Mouse (Mus musculus): Measurements from ENCODE around the gene Iqschfp. TPM values are rescaled to one million over a fixed set of nuclear protein-coding genes. Genes with fewer than 3 reads are reported as not detected.

The Iqschfp gene
- polyA plus RNA-seq, 2 experiments, result 0.33 TPM; not detected in 1

DNA sequence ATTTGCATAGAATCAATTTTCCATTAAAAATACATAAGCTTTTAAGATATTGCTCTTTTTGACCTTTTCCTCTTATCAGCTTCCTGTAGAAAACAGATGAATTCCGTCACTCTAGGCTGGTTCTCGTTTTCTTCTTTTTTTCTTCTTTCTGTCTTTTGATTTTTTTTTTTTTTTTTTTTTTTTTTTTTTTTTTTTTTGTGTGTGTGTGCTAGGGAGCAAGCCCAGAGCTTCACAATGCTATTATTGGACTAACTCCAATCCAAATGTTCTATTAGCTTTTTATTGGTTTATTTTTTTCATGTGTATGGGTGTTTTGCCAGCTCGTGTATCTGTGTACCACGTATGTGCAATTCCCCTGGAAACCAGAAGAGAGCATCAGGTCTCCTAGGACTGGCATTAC is 592.5 kb downstream of the Iqschfp start:
- no peak overlapping the region for H3K4me2 ChIP-seq (replicated peaks; ENCODE audit: low read depth, low read length, severe bottlenecking)
- H3K27me3 ChIP-seq (ENCODE audit: control insufficient read depth, insufficient read depth, low read length), result no peaks in the 10 kb centered on the region
- DNase-seq (ENCODE audit: low spot score) (no peak), ATAC-seq (ENCODE audit: low FRiP score, low read depth) (no peak)
- 73% methylated on average over 4 of the region's 4 CpGs for WGBS
- TF ChIP-seq POLR2A (IDR thresholded peaks at IDR 0.05; ENCODE audit: borderline replicate concordance, extremely low read depth, insufficient read depth, insufficient read length), result no peak
- H3K4me3 ChIP-seq (replicated peaks; ENCODE audit: low read length), result no peak overlapping the region
- H3K27ac ChIP-seq (replicated peaks; ENCODE audit: low read depth, low read length), result no peak overlapping the region
- H3K9me3 ChIP-seq (ENCODE audit: control insufficient read depth, low read length), result no peaks in the 10 kb centered on the region
- H3K4me1 ChIP-seq (ENCODE audit: control insufficient read depth, insufficient read depth, low read length), result peaks cover 9% of the 10 kb centered on the region
- no peak overlapping the region for H3K9ac ChIP-seq (ENCODE audit: low read depth, low read length, severe bottlenecking)
- H3K36me3 ChIP-seq (ENCODE audit: control insufficient read depth, insufficient read depth, low read length), result no peaks in the 10 kb centered on the region

DNA sequence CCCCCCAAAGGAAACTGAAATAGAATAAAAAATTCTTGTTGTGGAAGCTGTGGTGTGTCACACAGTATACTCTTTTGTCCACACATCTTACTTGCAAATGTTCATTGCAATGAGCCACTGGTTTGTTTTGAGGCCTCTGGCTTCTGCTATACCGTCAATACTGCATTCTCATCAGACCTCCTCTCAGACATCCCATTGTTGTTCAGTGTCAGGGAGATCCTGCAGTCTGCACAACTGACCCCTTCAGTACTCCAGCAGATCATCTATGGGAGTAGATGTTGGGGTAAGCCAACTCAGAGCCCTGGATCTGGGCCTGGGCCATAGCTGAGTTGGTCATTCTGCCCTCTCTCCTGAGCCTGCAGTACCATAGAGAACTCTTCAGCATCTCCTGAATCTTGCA is 595.6 kb downstream of the Iqschfp start:
- no peaks in the 10 kb centered on the region for H3K9me3 ChIP-seq (ENCODE audit: control insufficient read depth, low read length)
- WGBS, result 58% methylated on average over 1 of the region's 1 CpGs
- no peak overlapping the region for H3K27ac ChIP-seq (replicated peaks; ENCODE audit: low read depth, low read length)
- no peak overlapping the region for H3K4me3 ChIP-seq (replicated peaks; ENCODE audit: low read length)
- H3K27me3 ChIP-seq (ENCODE audit: control insufficient read depth, insufficient read depth, low read length), result no peaks in the 10 kb centered on the region
- ATAC-seq (ENCODE audit: low FRiP score, low read depth) (no peak), DNase-seq (ENCODE audit: low spot score) (no peak)
- H3K36me3 ChIP-seq (ENCODE audit: control insufficient read depth, insufficient read depth, low read length), result no peaks in the 10 kb centered on the region
- H3K4me1 ChIP-seq (ENCODE audit: control insufficient read depth, insufficient read depth, low read length), result peaks cover 18% of the 10 kb centered on the region
- no peak overlapping the region for H3K9ac ChIP-seq (ENCODE audit: low read depth, low read length, severe bottlenecking)
- no peak overlapping the region for H3K4me2 ChIP-seq (replicated peaks; ENCODE audit: low read depth, low read length, severe bottlenecking)
- no peak for TF ChIP-seq POLR2A (IDR thresholded peaks at IDR 0.05; ENCODE audit: borderline replicate concordance, extremely low read depth, insufficient read depth, insufficient read length)

DNA sequence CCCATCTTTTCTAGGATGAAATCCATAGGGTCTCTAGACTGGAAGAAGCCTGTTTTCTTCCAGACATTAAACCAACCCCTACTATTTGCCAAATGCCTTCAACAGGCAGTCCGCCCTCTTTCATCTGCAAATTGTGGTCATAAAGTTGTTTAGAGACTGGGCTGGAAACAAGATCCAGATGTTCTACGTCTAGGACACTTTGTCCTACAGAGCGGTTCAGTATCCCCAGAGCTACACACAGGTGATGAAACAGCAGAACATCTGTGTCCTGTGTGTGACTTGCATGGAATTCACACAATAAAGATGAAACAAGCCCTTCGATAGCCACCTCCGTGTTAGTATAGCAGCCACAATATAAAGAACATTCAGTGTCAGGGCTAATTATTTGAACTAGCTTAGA is 596.3 kb downstream of the Iqschfp start:
- Histone ChIP-seq H3K27me3 (ENCODE audit: control insufficient read depth, insufficient read depth, low read length) (no peaks in the 10 kb centered on the region), H3K9me3 (ENCODE audit: control insufficient read depth, low read length) (no peaks in the 10 kb centered on the region), H3K27ac (replicated peaks; ENCODE audit: low read depth, low read length) (no peak overlapping the region), H3K4me1 (ENCODE audit: control insufficient read depth, insufficient read depth, low read length) (peaks cover 22% of the 10 kb centered on the region), H3K4me2 (replicated peaks; ENCODE audit: low read depth, low read length, severe bottlenecking) (no peak overlapping the region), H3K36me3 (ENCODE audit: control insufficient read depth, insufficient read depth, low read length) (no peaks in the 10 kb centered on the region), H3K9ac (ENCODE audit: low read depth, low read length, severe bottlenecking) (no peak overlapping the region), H3K4me3 (replicated peaks; ENCODE audit: low read length) (no peak overlapping the region)
- no peak for DNase-seq (ENCODE audit: low spot score)
- 6% methylated on average over 5 of the region's 5 CpGs for WGBS
- TF ChIP-seq POLR2A (IDR thresholded peaks at IDR 0.05; ENCODE audit: borderline replicate concordance, extremely low read depth, insufficient read depth, insufficient read length), result no peak
- ATAC-seq (ENCODE audit: low FRiP score, low read depth), result peak; percentile 51; the same call in 1 of the 2 replicates

DNA sequence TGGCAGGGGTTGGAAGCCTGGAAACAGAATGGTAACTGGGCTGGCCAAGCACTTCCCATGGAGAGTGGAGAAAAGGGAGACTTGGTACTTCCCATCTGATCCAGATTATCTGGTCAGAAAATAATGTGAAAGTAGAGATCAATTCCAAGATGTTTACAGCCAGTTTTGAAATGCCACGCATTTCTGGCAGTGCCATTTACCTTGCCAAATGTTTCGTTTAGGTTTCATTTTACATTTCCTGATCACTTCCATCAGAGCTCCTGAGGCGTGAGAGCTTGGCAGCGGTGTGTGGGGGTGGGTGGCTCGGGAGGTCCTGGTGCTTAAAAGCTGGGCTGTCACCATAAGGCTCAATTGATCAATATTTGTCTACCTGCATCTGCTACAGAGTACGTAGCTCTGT is 599.5 kb downstream of the Iqschfp start:
- no peak for ATAC-seq (ENCODE audit: low FRiP score, low read depth)
- Histone ChIP-seq H3K9me3 (ENCODE audit: control insufficient read depth, low read length) (no peaks in the 10 kb centered on the region), H3K9ac (ENCODE audit: low read depth, low read length, severe bottlenecking) (no peak overlapping the region), H3K27me3 (ENCODE audit: control insufficient read depth, insufficient read depth, low read length) (no peaks in the 10 kb centered on the region), H3K27ac (replicated peaks; ENCODE audit: low read depth, low read length) (no peak overlapping the region), H3K4me3 (replicated peaks; ENCODE audit: low read length) (no peak overlapping the region), H3K4me2 (replicated peaks; ENCODE audit: low read depth, low read length, severe bottlenecking) (no peak overlapping the region), H3K36me3 (ENCODE audit: control insufficient read depth, insufficient read depth, low read length) (no peaks in the 10 kb centered on the region), H3K4me1 (ENCODE audit: control insufficient read depth, insufficient read depth, low read length) (peaks cover 31% of the 10 kb centered on the region)
- DNase-seq (ENCODE audit: low spot score), result no peak
- WGBS, result 38% methylated on average over 6 of the region's 6 CpGs
- no peak for TF ChIP-seq POLR2A (IDR thresholded peaks at IDR 0.05; ENCODE audit: borderline replicate concordance, extremely low read depth, insufficient read depth, insufficient read length)

DNA sequence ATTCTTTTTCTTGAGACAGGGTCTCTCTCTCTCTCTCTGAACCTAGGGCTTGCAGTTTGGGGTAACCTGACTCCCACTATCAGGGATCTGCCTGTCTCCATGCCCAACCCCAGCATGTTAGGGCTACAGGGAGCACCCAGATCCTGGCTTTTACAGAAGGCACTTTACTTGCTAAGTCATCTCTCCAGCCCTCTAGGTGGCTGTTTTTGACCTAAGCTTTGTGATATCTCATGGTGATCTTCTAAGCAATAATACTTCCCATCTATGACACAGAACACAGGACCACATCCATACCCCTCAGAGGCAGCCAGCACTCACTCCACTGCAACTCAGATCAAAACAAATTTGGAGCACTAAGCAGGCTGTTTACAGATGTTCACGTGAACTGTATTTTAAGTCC is 600.0 kb downstream of the Iqschfp start:
- ATAC-seq (ENCODE audit: low FRiP score, low read depth), result no peak
- WGBS, result 50% methylated on average over 1 of the region's 1 CpGs
- Histone ChIP-seq H3K36me3 (ENCODE audit: control insufficient read depth, insufficient read depth, low read length) (no peaks in the 10 kb centered on the region), H3K27me3 (ENCODE audit: control insufficient read depth, insufficient read depth, low read length) (no peaks in the 10 kb centered on the region), H3K9ac (ENCODE audit: low read depth, low read length, severe bottlenecking) (no peak overlapping the region), H3K9me3 (ENCODE audit: control insufficient read depth, low read length) (no peaks in the 10 kb centered on the region), H3K4me2 (replicated peaks; ENCODE audit: low read depth, low read length, severe bottlenecking) (peak overlapping the region; percentile 98; the same call in 1 of the 2 replicates), H3K4me1 (ENCODE audit: control insufficient read depth, insufficient read depth, low read length) (peaks cover 31% of the 10 kb centered on the region), H3K4me3 (replicated peaks; ENCODE audit: low read length) (no peak overlapping the region), H3K27ac (replicated peaks; ENCODE audit: low read depth, low read length) (0 out of 2 replicates have a peak overlapping the region, but pooled peaks have one; percentile 77)
- no peak for TF ChIP-seq POLR2A (IDR thresholded peaks at IDR 0.05; ENCODE audit: borderline replicate concordance, extremely low read depth, insufficient read depth, insufficient read length)
- DNase-seq (ENCODE audit: low spot score), result no peak

DNA sequence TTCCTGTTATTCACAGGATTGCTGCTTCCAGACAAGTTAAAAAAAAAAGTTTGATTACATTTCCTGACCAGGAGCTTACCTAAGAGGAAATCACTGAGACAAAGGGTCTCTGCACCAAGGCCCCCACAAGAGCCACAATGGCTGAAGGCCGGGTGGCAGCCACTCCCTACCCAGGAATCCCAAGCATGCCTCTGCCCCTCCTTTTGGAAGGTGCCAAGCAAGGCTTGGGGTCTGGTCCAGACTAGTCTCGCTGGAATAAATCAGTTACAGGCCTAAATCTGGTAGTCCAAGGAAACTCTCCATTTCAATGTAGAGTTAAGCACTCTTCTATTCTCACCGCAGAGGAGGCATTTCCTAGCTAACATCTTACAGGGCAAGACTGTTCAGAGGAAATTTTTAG is 600.5 kb downstream of the Iqschfp start:
- TF ChIP-seq POLR2A (IDR thresholded peaks at IDR 0.05; ENCODE audit: borderline replicate concordance, extremely low read depth, insufficient read depth, insufficient read length), result no peak
- H3K27ac ChIP-seq (replicated peaks; ENCODE audit: low read depth, low read length), result peak overlapping the region; percentile 77
- peaks cover 31% of the 10 kb centered on the region for H3K4me1 ChIP-seq (ENCODE audit: control insufficient read depth, insufficient read depth, low read length)
- peak overlapping the region; percentile 82; the same call in 1 of the 2 replicates for H3K4me3 ChIP-seq (replicated peaks; ENCODE audit: low read length)
- no peak for DNase-seq (ENCODE audit: low spot score)
- H3K36me3 ChIP-seq (ENCODE audit: control insufficient read depth, insufficient read depth, low read length), result no peaks in the 10 kb centered on the region
- peak overlapping the region; percentile 98 for H3K4me2 ChIP-seq (replicated peaks; ENCODE audit: low read depth, low read length, severe bottlenecking)
- ATAC-seq (ENCODE audit: low FRiP score, low read depth), result no peak
- no peaks in the 10 kb centered on the region for H3K9me3 ChIP-seq (ENCODE audit: control insufficient read depth, low read length)
- no peaks in the 10 kb centered on the region for H3K27me3 ChIP-seq (ENCODE audit: control insufficient read depth, insufficient read depth, low read length)
- H3K9ac ChIP-seq (ENCODE audit: low read depth, low read length, severe bottlenecking), result no peak overlapping the region
- 12% methylated on average over 3 of the region's 3 CpGs for WGBS

All from limb, embryonic 14.5 days (tissue).